Mouse (Mus musculus) CH12.LX (cell line): ENCODE measurements around the gene Pip5k1a.

Experiments
- CTCF ChIP-seq, 2 experiments: IDR thresholded peaks in 1 of 2; conservative IDR thresholded peaks in 1 of 2; 2 replicates each; pipeline ENCODE4 v1.5.1; 2011 to 2012; ENCODE audit warnings: low read depth in 2 of 2, low read length in 2 of 2, improper control_type of control experiment in 1 of 2, inconsistent platforms in 1 of 2, mild to moderate bottlenecking in 1 of 2, moderate library complexity in 1 of 2
- POLR2A ChIP-seq: IDR thresholded peaks from 2 replicates; pipeline ENCODE4 v1.6.1; 2011; ENCODE audit warnings: low read depth, mild to moderate bottlenecking, improper control_type of control experiment, low read length

GRCm38 (mm10) chr3:95042166-95042837 lies 64.4 kb downstream of the Pip5k1a start, which contains the start of gene Psmd4:
- TF ChIP-seq POLR2A: peak; percentile 96
- TF ChIP-seq CTCF (conservative IDR thresholded peaks at IDR 0.05 in 1 of 2, IDR thresholded peaks at IDR 0.05 in 1 of 2; ENCODE audit: low read depth in 2 of 2, low read length in 2 of 2): no peak
